Comparison of ENCODE assay signal across 8 mouse cellular contexts in the genomic region with DNA sequence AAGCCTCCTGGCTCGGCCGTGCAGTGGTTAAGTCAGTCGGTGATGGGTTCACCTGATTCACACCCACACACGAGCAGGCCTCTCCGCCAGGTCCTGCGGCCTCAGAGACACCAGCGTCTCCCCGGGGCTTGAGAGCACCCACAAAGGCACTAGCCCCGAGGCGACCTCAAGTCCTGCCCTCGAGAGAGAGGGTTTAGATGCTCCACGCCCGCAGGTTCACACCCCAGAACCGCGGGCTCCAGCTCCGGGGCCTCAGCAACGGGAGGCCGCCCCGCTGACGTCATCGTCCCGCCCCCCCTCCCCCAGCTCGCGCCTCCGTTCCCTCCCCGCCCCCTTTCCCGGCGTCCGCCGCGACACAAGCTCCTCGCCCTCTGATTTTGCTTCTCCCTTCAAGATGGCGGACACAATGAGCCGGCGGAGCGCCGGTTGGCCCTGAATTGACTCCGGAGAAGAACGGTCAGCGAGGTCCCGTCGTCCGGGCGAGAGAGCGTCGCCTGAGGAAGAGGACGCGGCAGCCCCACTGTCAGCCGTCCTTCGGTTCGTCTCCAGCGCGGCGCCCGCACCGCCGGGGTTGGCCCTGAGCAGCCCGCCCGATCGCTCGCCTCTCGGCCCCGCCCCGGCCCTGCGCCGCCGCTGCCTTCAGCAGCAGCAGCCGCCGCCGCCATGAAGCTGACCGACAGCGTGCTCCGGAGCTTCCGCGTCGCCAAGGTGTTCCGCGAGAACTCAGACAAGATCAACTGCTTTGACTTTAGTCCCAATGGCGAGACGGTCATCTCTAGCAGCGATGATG. TPM values are rescaled to one million over a fixed set of nuclear protein-coding genes. Genes with fewer than 3 reads are reported as not detected.
DNase-seq lines count a peak whose midpoint lies in the region; ATAC-seq lines count a peak whose summit lies in the region.

Gene Wdr82 (plus strand): TSS at position 373 of the 790 bp plus-strand sequence.

- peak; percentile 81 for ATAC-seq in CD4-positive, CD25-positive, alpha-beta regulatory T cell, adult 4 months
- ATAC-seq in heart, embryonic 15.5 days (replicated peaks; ENCODE audit: insufficient number of reproducible peaks, insufficient read depth, low FRiP score, low read depth): peak; percentile 91
- ATAC-seq in liver, embryonic 15.5 days (ENCODE audit: insufficient read depth): peak; percentile 92
- ATAC-seq in neural tube, embryonic 12.5 days (ENCODE audit: low FRiP score, low read depth): peak; percentile 93

- peak within 1 kb of the TSS; percentile 91 for H3K9ac ChIP-seq in heart, embryonic 15.5 days
- peak within 1 kb of the TSS; percentile 77 for H3K9ac ChIP-seq in liver, embryonic 15.5 days
- H3K9ac ChIP-seq in neural tube, embryonic 12.5 days: peak within 1 kb of the TSS; percentile 91

- peak within 1 kb of the TSS; percentile 95 for H3K4me2 ChIP-seq in heart, embryonic 15.5 days
- peak within 1 kb of the TSS; percentile 93 for H3K4me2 ChIP-seq in liver, embryonic 15.5 days
- peak within 1 kb of the TSS; percentile 70 for H3K4me2 ChIP-seq in neural tube, embryonic 12.5 days (replicated peaks)

- peaks cover 9% of the 10 kb centered on the region for H3K27me3 ChIP-seq in forebrain, embryonic 10.5 days (ENCODE audit: poor library complexity, severe bottlenecking)
- H3K27me3 ChIP-seq in heart, embryonic 15.5 days: no peaks in the 10 kb centered on the region
- no peaks in the 10 kb centered on the region for H3K27me3 ChIP-seq in liver, embryonic 15.5 days
- H3K27me3 ChIP-seq in neural tube, embryonic 12.5 days (replicated peaks): no peaks in the 10 kb centered on the region

- H3K27ac ChIP-seq in forebrain, embryonic 10.5 days: peak within 1 kb of the TSS; percentile 96
- peak within 1 kb of the TSS; percentile 98 for H3K27ac ChIP-seq in heart, embryonic 15.5 days
- H3K27ac ChIP-seq in liver, embryonic 15.5 days (replicated peaks): peak within 1 kb of the TSS; percentile 93
- peak within 1 kb of the TSS; percentile 96 for H3K27ac ChIP-seq in neural tube, embryonic 12.5 days

- H3K4me1 ChIP-seq in forebrain, embryonic 10.5 days: peaks cover 42% of the 10 kb centered on the region
- H3K4me1 ChIP-seq in heart, embryonic 15.5 days (replicated peaks): peaks cover 33% of the 10 kb centered on the region
- peaks cover 47% of the 10 kb centered on the region for H3K4me1 ChIP-seq in liver, embryonic 15.5 days (replicated peaks)
- H3K4me1 ChIP-seq in neural tube, embryonic 12.5 days: peaks cover 30% of the 10 kb centered on the region

- DNase-seq in c-Kit-negative CD71-positive TER-119-positive erythroid progenitor cells, embryonic 14.5 days (ENCODE audit: low read depth, low spot score): peak; percentile 88
- peak; percentile 94 for DNase-seq in forebrain, embryonic 10.5 days (ENCODE audit: extremely low spot score, low spot score)
- DNase-seq in kidney, postnatal 36 days: peak; percentile 93 to 95
- DNase-seq in telencephalon, adult 2 months (ENCODE audit: low read depth, low spot score): peak; percentile 80

- peaks cover 24% of the 10 kb centered on the region for H3K36me3 ChIP-seq in forebrain, embryonic 10.5 days (replicated peaks)
- H3K36me3 ChIP-seq in heart, embryonic 15.5 days: no peaks in the 10 kb centered on the region
- peaks cover 9% of the 10 kb centered on the region; the same call in 1 of the 2 replicates for H3K36me3 ChIP-seq in liver, embryonic 15.5 days (replicated peaks)
- no peaks in the 10 kb centered on the region for H3K36me3 ChIP-seq in neural tube, embryonic 12.5 days

- under 1% methylated on average over 81 of the region's 81 CpGs for WGBS in forebrain, embryonic 10.5 days
- WGBS in heart, embryonic 15.5 days: under 1% methylated on average over 81 of the region's 81 CpGs
- under 1% methylated on average over 79 of the region's 81 CpGs for WGBS in liver, embryonic 15.5 days (ENCODE audit: insufficient replicate concordance)
- 1% methylated on average over 76 of the region's 81 CpGs for WGBS in neural tube, embryonic 12.5 days

- H3K4me3 ChIP-seq in forebrain, embryonic 10.5 days: peak within 1 kb of the TSS; percentile 94
- H3K4me3 ChIP-seq in heart, embryonic 15.5 days: peak within 1 kb of the TSS; percentile 91
- H3K4me3 ChIP-seq in liver, embryonic 15.5 days (replicated peaks): peak within 1 kb of the TSS; percentile 86
- peak within 1 kb of the TSS; percentile 92 for H3K4me3 ChIP-seq in neural tube, embryonic 12.5 days

- no peaks in the 10 kb centered on the region for H3K9me3 ChIP-seq in forebrain, embryonic 10.5 days
- no peaks in the 10 kb centered on the region for H3K9me3 ChIP-seq in heart, embryonic 15.5 days (replicated peaks)
- H3K9me3 ChIP-seq in liver, embryonic 15.5 days (replicated peaks): no peaks in the 10 kb centered on the region
- H3K9me3 ChIP-seq in neural tube, embryonic 12.5 days: no peaks in the 10 kb centered on the region

RNA-seq across cellular contexts. Expression of gene Wdr82, which starts in this region (rescaled TPM):
- polyA plus RNA-seq in CD4-positive, CD25-positive, alpha-beta regulatory T cell, adult 4 months (2017; shearing (Covaris generic)): 10 to 100 TPM; 46.5 to 47.3 TPM
- polyA plus RNA-seq in forebrain, embryonic 10.5 days (2016; fragmentation: Nextera tagmentation; extraction: Ambion mirVana): 28.3 and 30.2 TPM in 2 replicates
- polyA plus RNA-seq in heart, embryonic 15.5 days (2015; fragmentation: Nextera tagmentation; extraction: Ambion mirVana): 16.7 and 19.7 TPM in 2 replicates
- 6.8 and 7.3 TPM in 2 replicates for polyA plus RNA-seq in liver, embryonic 15.5 days (2015; fragmentation: Nextera tagmentation; extraction: Ambion mirVana)
- 27.6 and 28.9 TPM in 2 replicates for polyA plus RNA-seq in neural tube, embryonic 12.5 days (2016; fragmentation: Nextera tagmentation; extraction: Ambion mirVana)

Comparison
In these comparisons a context has a peak if more than half of its experiments do, and no peak if none do; other contexts are left out.
1. Peak in every context shown above with its lines: DNase-seq, ATAC-seq, H3K4me3 ChIP-seq and H3K27ac ChIP-seq.